Comparison of ENCODE assay signal across 15 mouse cellular contexts in the genomic region with DNA sequence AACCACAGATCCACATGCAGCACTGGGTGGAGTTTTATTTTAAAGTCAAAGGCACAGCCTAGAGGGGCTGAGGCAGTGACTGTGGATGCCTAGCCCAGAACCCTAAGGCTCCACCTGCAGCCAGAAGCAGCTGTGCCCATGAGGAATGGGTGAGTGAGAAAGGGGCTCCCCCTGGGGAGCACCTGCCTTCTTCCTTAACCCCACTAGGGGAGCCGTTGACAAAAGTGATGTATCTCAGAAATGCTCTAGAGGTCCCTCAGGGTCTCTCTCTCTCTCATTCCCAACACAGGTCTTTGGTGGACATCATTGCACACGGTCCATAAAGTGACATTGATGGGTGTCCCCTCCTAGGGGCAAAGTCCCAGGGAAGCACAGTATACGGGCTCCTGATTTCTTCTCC. TPM values are rescaled to one million over a fixed set of nuclear protein-coding genes. Genes with fewer than 3 reads are reported as not detected.
A peak's percentile ranks its signal among the peaks of the same experiment; 100 is the strongest.
DNase-seq lines count a peak whose midpoint lies in the region; ATAC-seq and TF ChIP-seq lines count a peak whose summit lies in the region.
"Had no signal": no experiment of that assay in that cellular context is flagged by ENCODE, and none has a peak within 500 bp of the region (broad histone marks: within the 10 kb centered on the region; RNA-seq: fewer than 3 reads in every experiment).

No protein-coding gene starts in this region.

- H3K4me2 ChIP-seq in forebrain, embryonic 13.5 days, result peak overlapping the region; percentile 67; the same call in 1 of the 2 replicates
- no peak overlapping the region for H3K4me2 ChIP-seq in lung, postnatal 0 days (replicated peaks; ENCODE audit: low read depth, low read length)
- H3K4me2 ChIP-seq in midbrain, embryonic 13.5 days (replicated peaks), result peak overlapping the region; percentile 59; the same call in 1 of the 2 replicates

- WGBS in forebrain, embryonic 13.5 days, result 11% methylated on average over 3 of the region's 3 CpGs
- WGBS in forebrain, embryonic 10.5 days, result 21% methylated on average over 3 of the region's 3 CpGs
- whole genome bisulfite sequencing in lung, postnatal 0 days, result 40% methylated on average over 3 of the region's 3 CpGs
- WGBS in midbrain, embryonic 13.5 days, result 11% methylated on average over 3 of the region's 3 CpGs

- no peak overlapping the region for H3K9ac ChIP-seq in forebrain, embryonic 13.5 days
- no peak overlapping the region for H3K9ac ChIP-seq in lung, postnatal 0 days (replicated peaks; ENCODE audit: low read depth)
- H3K9ac ChIP-seq in midbrain, embryonic 13.5 days (replicated peaks), result no peak overlapping the region
- H3K9ac ChIP-seq: embryonic facial prominence, embryonic 15.5 days; stomach, embryonic 15.5 days had no signal

- peaks cover 18% of the 10 kb centered on the region for H3K4me1 ChIP-seq in forebrain, embryonic 13.5 days
- peaks cover 28% of the 10 kb centered on the region for H3K4me1 ChIP-seq in forebrain, embryonic 10.5 days
- no peaks in the 10 kb centered on the region for H3K4me1 ChIP-seq in lung, postnatal 0 days (ENCODE audit: insufficient read depth, low read depth, low read length)
- H3K4me1 ChIP-seq in midbrain, embryonic 13.5 days (replicated peaks), result peaks cover 26% of the 10 kb centered on the region

- TF ChIP-seq EP300 in lung, postnatal 0 days (IDR thresholded peaks at IDR 0.05), result no peak

- H3K36me3 ChIP-seq in forebrain, embryonic 13.5 days (ENCODE audit: poor library complexity, severe bottlenecking), result no peaks in the 10 kb centered on the region
- no peaks in the 10 kb centered on the region for H3K36me3 ChIP-seq in forebrain, embryonic 10.5 days (replicated peaks)
- H3K36me3 ChIP-seq in lung, postnatal 0 days (ENCODE audit: insufficient read depth, low read length), result peaks cover 19% of the 10 kb centered on the region
- no peaks in the 10 kb centered on the region for H3K36me3 ChIP-seq in midbrain, embryonic 13.5 days

- no peak for DNase-seq in forebrain, embryonic 10.5 days (ENCODE audit: extremely low spot score, low spot score)
- no peak for DNase-seq in lung, postnatal 0 days (ENCODE audit: low spot score)
- no peak for DNase-seq in lung, postnatal 4 days
- DNase-seq in thymus, postnatal 14 days, result peak; percentile 57
- DNase-seq in right cerebral cortex, postnatal 4 days, result no peak
- DNase-seq in urinary bladder, postnatal 25 days (ENCODE audit: low spot score), result no peak
- DNase-seq: gastrocnemius, postnatal 36 days; kidney, adult 9 months; liver; right cerebral cortex, adult 18-20 months had no signal

- no peaks in the 10 kb centered on the region for H3K9me3 ChIP-seq in forebrain, embryonic 13.5 days (replicated peaks)
- H3K9me3 ChIP-seq in forebrain, embryonic 10.5 days, result no peaks in the 10 kb centered on the region
- H3K9me3 ChIP-seq in lung, postnatal 0 days (ENCODE audit: low read length), result no peaks in the 10 kb centered on the region
- H3K9me3 ChIP-seq in midbrain, embryonic 13.5 days, result no peaks in the 10 kb centered on the region
- H3K9me3 ChIP-seq: embryonic facial prominence, embryonic 15.5 days; stomach, embryonic 15.5 days had no signal

- no peak for ATAC-seq in forebrain, embryonic 13.5 days
- ATAC-seq in lung, postnatal 0 days, result no peak
- no peak for ATAC-seq in midbrain, embryonic 13.5 days

- peaks cover 55% of the 10 kb centered on the region for H3K27me3 ChIP-seq in forebrain, embryonic 13.5 days
- H3K27me3 ChIP-seq in forebrain, embryonic 10.5 days (ENCODE audit: poor library complexity, severe bottlenecking), result peaks cover 76% of the 10 kb centered on the region
- H3K27me3 ChIP-seq in lung, postnatal 0 days (replicated peaks; ENCODE audit: insufficient read depth, low read length), result no peaks in the 10 kb centered on the region
- peaks cover 52% of the 10 kb centered on the region for H3K27me3 ChIP-seq in midbrain, embryonic 13.5 days

- H3K4me3 ChIP-seq in forebrain, embryonic 13.5 days, result no peak overlapping the region
- no peak overlapping the region for H3K4me3 ChIP-seq in forebrain, embryonic 10.5 days
- H3K4me3 ChIP-seq in lung, postnatal 0 days (ENCODE audit: low read depth, low read length), result no peak overlapping the region
- H3K4me3 ChIP-seq in midbrain, embryonic 13.5 days (replicated peaks), result 0 out of 2 replicates have a peak overlapping the region, but pooled peaks have one; percentile 41
- H3K4me3 ChIP-seq: myocyte; stomach, embryonic 15.5 days had no signal

- no peak overlapping the region for H3K27ac ChIP-seq in forebrain, embryonic 13.5 days
- H3K27ac ChIP-seq in forebrain, embryonic 10.5 days, result no peak overlapping the region
- H3K27ac ChIP-seq in lung, postnatal 0 days (ENCODE audit: low read length), result no peak overlapping the region
- H3K27ac ChIP-seq in midbrain, embryonic 13.5 days, result no peak overlapping the region
- H3K27ac ChIP-seq: embryonic facial prominence, embryonic 15.5 days; stomach, embryonic 15.5 days had no signal

- TF ChIP-seq CTCF in lung, postnatal 0 days (IDR thresholded peaks at IDR 0.05), result peak; percentile 27

RNA-seq across cellular contexts. Expression of a gene that starts 11.4 kb away (rescaled TPM):
- polyA plus RNA-seq in forebrain, embryonic 13.5 days (2015; fragmentation: Nextera tagmentation; extraction: Ambion mirVana), result 4.0 and 4.2 TPM in 2 replicates
- 4.9 and 5.4 TPM in 2 replicates for polyA plus RNA-seq in forebrain, embryonic 10.5 days (2016; fragmentation: Nextera tagmentation; extraction: Ambion mirVana)
- 36.7 and 40.6 TPM in 2 replicates for polyA plus RNA-seq in lung, postnatal 0 days (2015; fragmentation: Nextera tagmentation; extraction: Ambion mirVana)
- polyA plus RNA-seq in midbrain, embryonic 13.5 days (2015; fragmentation: Nextera tagmentation; extraction: Ambion mirVana), result 4.9 and 5.4 TPM in 2 replicates

RNA-seq across cellular contexts. Expression of a gene that starts 28.9 kb away (rescaled TPM):
- polyA plus RNA-seq in forebrain, embryonic 13.5 days (2015; fragmentation: Nextera tagmentation; extraction: Ambion mirVana), result 0.19 and 0.71 TPM in 2 replicates
- polyA plus RNA-seq in forebrain, embryonic 10.5 days (2016; fragmentation: Nextera tagmentation; extraction: Ambion mirVana), result 0.32 and 0.36 TPM in 2 replicates
- 2.9 and 6.3 TPM in 2 replicates for polyA plus RNA-seq in lung, postnatal 0 days (2015; fragmentation: Nextera tagmentation; extraction: Ambion mirVana)
- polyA plus RNA-seq in midbrain, embryonic 13.5 days (2015; fragmentation: Nextera tagmentation; extraction: Ambion mirVana), result 0.22 and 0.51 TPM in 2 replicates
